Mouse (Mus musculus) CD4-positive, CD25-positive, alpha-beta regulatory T cell (primary cell): ENCODE results near the gene Olfr102. TPM values are rescaled to one million over a fixed set of nuclear protein-coding genes. Genes with fewer than 3 reads are reported as not detected.

ENCODE experiments used
- polyA plus RNA-seq: library from polyadenylated mRNA; unstranded; fragments of 100-300 nt; shearing (Covaris generic); gene quantifications from one replicate; pipeline ENCODE4 v1.2.1, GENCODE M21; 2017

Olfr102 gene
- polyA plus RNA-seq: 0.19 TPM

GRCm38 (mm10) chr17:37316954-37317353 is at the start of gene Olfr102:
Gene Olfr102 (minus strand): TSS chr17:37317054.

GRCm38 (mm10) chr17:37359282-37359681 is 42.4 kb upstream of the Olfr102 start, which contains the start of gene Olfr104-ps:
Gene Olfr104-ps (plus strand): TSS chr17:37359582.

GRCm38 (mm10) chr17:37339598-37339997 is 22.7 kb upstream of the Olfr102 start, which contains the start of gene Olfr103:
Gene Olfr103 (minus strand): TSS chr17:37339698.

GRCm38 (mm10) chr17:37304213-37304612 is 12.6 kb downstream of the Olfr102 start, which contains the start of gene Olfr101:
Gene Olfr101 (minus strand): TSS chr17:37304313.

GRCm38 (mm10) chr17:37283360-37283759 is 33.5 kb downstream of the Olfr102 start, which contains the start of gene Olfr99:
Gene Olfr99 (minus strand): TSS chr17:37283460.

GRCm38 (mm10) chr17:37270058-37270701 is 46.7 kb downstream of the Olfr102 start, which contains the start of gene H2-M3:
Gene H2-M3 (plus strand): TSS chr17:37270220.

GRCm38 (mm10) chr17:37263626-37264025 is 53.2 kb downstream of the Olfr102 start, which contains the start of gene Olfr98:
Gene Olfr98 (minus strand): TSS chr17:37263749.

Other genes starting within 250 kb of the Olfr102 start
- 0.20 TPM for gene Olfr90, start 228.6 kb downstream of the Olfr102 start, polyA plus RNA-seq
- not detected for gene Olfr91, start 218.8 kb downstream of the Olfr102 start, polyA plus RNA-seq
- not detected for gene Olfr92, start 197.0 kb downstream of the Olfr102 start, polyA plus RNA-seq
- gene Olfr93, start 155.6 kb downstream of the Olfr102 start, polyA plus RNA-seq: not detected
- 0.38 TPM for gene Ubd, start 123.2 kb downstream of the Olfr102 start, polyA plus RNA-seq
- not detected for gene Olfr94, start 116.1 kb downstream of the Olfr102 start, polyA plus RNA-seq
- gene Olfr95, start 103.9 kb downstream of the Olfr102 start, polyA plus RNA-seq: not detected
- not detected for gene Olfr96, start 96.9 kb downstream of the Olfr102 start, polyA plus RNA-seq
- not detected for gene Olfr97, start 79.7 kb downstream of the Olfr102 start, polyA plus RNA-seq
- gene Olfr98, start 53.3 kb downstream of the Olfr102 start, polyA plus RNA-seq: not detected
- gene H2-M3, start 46.8 kb downstream of the Olfr102 start, polyA plus RNA-seq: 103 TPM
- 2.4 TPM for gene Olfr99, start 33.6 kb downstream of the Olfr102 start, polyA plus RNA-seq
- gene Olfr101, start 12.7 kb downstream of the Olfr102 start, polyA plus RNA-seq: 0.10 TPM
- gene Olfr103, start 22.6 kb upstream of the Olfr102 start, polyA plus RNA-seq: not detected
- gene Olfr104-ps, start 42.5 kb upstream of the Olfr102 start, polyA plus RNA-seq: not detected
- not detected for gene Olfr105-ps, start 62.0 kb upstream of the Olfr102 start, polyA plus RNA-seq
- gene Olfr106-ps, start 73.3 kb upstream of the Olfr102 start, polyA plus RNA-seq: not detected
- gene Olfr107, start 82.2 kb upstream of the Olfr102 start, polyA plus RNA-seq: 0.05 TPM
- gene Olfr108, start 128.4 kb upstream of the Olfr102 start, polyA plus RNA-seq: not detected
- 0.11 TPM for gene Olfr109, start 141.9 kb upstream of the Olfr102 start, polyA plus RNA-seq
- 0.36 TPM for gene H2-M2, start 166.5 kb upstream of the Olfr102 start, polyA plus RNA-seq
- gene Olfr110, start 175.4 kb upstream of the Olfr102 start, polyA plus RNA-seq: not detected
- gene Olfr111, start 191.0 kb upstream of the Olfr102 start, polyA plus RNA-seq: not detected